Mouse (Mus musculus) layer of hippocampus, adult 8-10 months (tissue): ENCODE measurements at regions not wholly inside any gene's neighbourhood (a gene's known extent, or its start where the extent isn't known, plus 50 kb on each side); places are given as distances from the start of the nearest gene placed in this dataset.
"Not testable (repeated sequence)": the region's sequence is repeated elsewhere in the genome, so short reads cannot be mapped to it uniquely, and the experiment has no call there.

ENCODE experiments used
- DNase-seq, 2 experiments: peaks; one replicate each; pipeline ENCODE4 v3.0.0; 2022; ENCODE audit warnings: low spot score in 2 of 2

- no peak for DNase-seq
Measured at GRCm38 (mm10) chr8:100393327-100393726, 977.1 kb upstream of the Cdh8 start.

- no peak for DNase-seq
Measured at GRCm38 (mm10) chr8:100367663-100368062, 951.4 kb upstream of the Cdh8 start.

GRCm38 (mm10) chr8:100362772-100363171 is 946.5 kb upstream of the Cdh8 start:
- DNase-seq, result no peak

GRCm38 (mm10) chr8:100360541-100360940 is 944.3 kb upstream of the Cdh8 start:
- not testable (repeated sequence) for DNase-seq

GRCm38 (mm10) chr8:100334528-100334927 is 918.3 kb upstream of the Cdh8 start:
- no peak for DNase-seq

GRCm38 (mm10) chr8:100325616-100326015 is 909.3 kb upstream of the Cdh8 start:
- DNase-seq, result no peak

GRCm38 (mm10) chr8:100323471-100323870 is 907.2 kb upstream of the Cdh8 start:
- no peak for DNase-seq

- DNase-seq, result peak; percentile 2 to 7
Measured at GRCm38 (mm10) chr8:100298191-100298590, 881.9 kb upstream of the Cdh8 start.

- no peak for DNase-seq
Measured at GRCm38 (mm10) chr8:100292588-100292987, 876.3 kb upstream of the Cdh8 start.

- DNase-seq, result no peak
Measured at GRCm38 (mm10) chr8:100291981-100292380, 875.7 kb upstream of the Cdh8 start.
